Mouse (Mus musculus) liver, embryonic 16.5 days (tissue): Measurements from ENCODE around the gene Rtl5. TPM values are rescaled to one million over a fixed set of nuclear protein-coding genes. Genes with fewer than 3 reads are reported as not detected.

Source experiments
- ATAC-seq: fragments of 200-750 bp; cut with Nextera tagmentation; 2 replicates; pipeline ENCODE4 v1.8.0; 2017; ENCODE audit warnings: low read depth, mild to moderate bottlenecking, moderate number of reproducible peaks, moderate library complexity
- H3K27ac ChIP-seq: fragments of 300-500 bp; sonication (generic); 2 replicates; pipeline ENCODE4 v1.5.1; 2014; ENCODE audit warnings: mild to moderate bottlenecking, low read length
- H3K27me3 ChIP-seq: fragments of 300-500 bp; sonication (generic); 2 replicates; pipeline ENCODE4 v1.6.1; 2014; ENCODE audit warnings: low read depth, low read length, mixed read lengths; ENCODE audit not compliant: control insufficient read depth, insufficient read depth
- H3K36me3 ChIP-seq: fragments of 300-500 bp; sonication (generic); 2 replicates; pipeline ENCODE4 v1.6.1; 2014; ENCODE audit warnings: mild to moderate bottlenecking; ENCODE audit not compliant: control insufficient read depth, insufficient read depth
- H3K4me1 ChIP-seq: fragments of 300-500 bp; sonication (generic); 2 replicates; pipeline ENCODE4 v1.6.1; 2014; ENCODE audit warnings: low read depth, low read length, mixed read lengths; ENCODE audit not compliant: control insufficient read depth
- H3K4me2 ChIP-seq: fragments of 300-500 bp; sonication (generic); 2 replicates; pipeline ENCODE4 v1.6.1; 2014; ENCODE audit warnings: low read depth, low read length, mixed read lengths
- H3K4me3 ChIP-seq: fragments of 300-500 bp; sonication (generic); 2 replicates; pipeline ENCODE4 v1.5.1; 2014; ENCODE audit warnings: low read depth, mild to moderate bottlenecking, low read length
- H3K9ac ChIP-seq: fragments of 300-500 bp; sonication (generic); 2 replicates; pipeline ENCODE4 v1.6.1; 2014; ENCODE audit warnings: low read depth, low read length
- H3K9me3 ChIP-seq: fragments of 300-500 bp; sonication (generic); replicated peaks from 2 replicates; pipeline ENCODE4 v1.6.1; 2016; ENCODE audit warnings: low read length; ENCODE audit not compliant: control insufficient read depth
- WGBS: fragments of 180-500 bp; shearing (Covaris S2); extraction: QIAGEN DNeasy Blood & Tissue Kit; methylation state at CpG from one replicate; pipeline ENCODE4 v1.1.7; 2014; ENCODE audit not compliant: insufficient replicate concordance; 5-methylcytosine and 5-hydroxymethylcytosine counted together
- polyA plus RNA-seq: library from polyadenylated mRNA; unstranded; fragments of >200 nt; fragmentation: Nextera tagmentation; extraction: Ambion mirVana; gene quantifications from 2 replicates; pipeline ENCODE4 v1.2.1, GENCODE M21; 2015

Rtl5 gene
- polyA plus RNA-seq, 1 experiment from 2014 or later: 0.13 TPM

GRCm38 (mm10) chrX:102033566-102033965, 37.5 kb downstream of the Rtl5 start:
- ATAC-seq: no peak
- H3K27me3 ChIP-seq: no peaks in the 10 kb centered on the region

GRCm38 (mm10) chrX:102032431-102032830, 38.7 kb downstream of the Rtl5 start:
- no peaks in the 10 kb centered on the region for H3K36me3 ChIP-seq
- H3K27me3 ChIP-seq: no peaks in the 10 kb centered on the region
- H3K9ac ChIP-seq: no peak overlapping the region
- no peak for ATAC-seq
- H3K9me3 ChIP-seq: no peaks in the 10 kb centered on the region
- H3K27ac ChIP-seq: no peak overlapping the region
- no peak overlapping the region for H3K4me3 ChIP-seq
- no peak overlapping the region for H3K4me2 ChIP-seq
- no peaks in the 10 kb centered on the region; the same call in none of the 2 replicates for H3K4me1 ChIP-seq
- 69% methylated on average over 8 of the region's 8 CpGs for WGBS

More at GRCm38 (mm10) chrX:102033566-102033965, 37.5 kb downstream of the Rtl5 start:
- H3K9ac ChIP-seq: no peak overlapping the region
- H3K4me3 ChIP-seq: no peak overlapping the region
- no peak overlapping the region for H3K27ac ChIP-seq
- no peaks in the 10 kb centered on the region for H3K9me3 ChIP-seq
- 27% methylated on average over 2 of the region's 2 CpGs for WGBS
- H3K36me3 ChIP-seq: no peaks in the 10 kb centered on the region
- H3K4me2 ChIP-seq: no peak overlapping the region
- H3K4me1 ChIP-seq: no peaks in the 10 kb centered on the region; the same call in none of the 2 replicates

GRCm38 (mm10) chrX:102031851-102032250, 39.3 kb downstream of the Rtl5 start:
- 38% methylated on average over 6 of the region's 6 CpGs for WGBS
- Histone ChIP-seq H3K4me2 (no peak overlapping the region), H3K36me3 (no peaks in the 10 kb centered on the region), H3K4me3 (no peak overlapping the region), H3K9me3 (no peaks in the 10 kb centered on the region), H3K4me1 (no peaks in the 10 kb centered on the region; the same call in none of the 2 replicates), H3K27ac (no peak overlapping the region), H3K27me3 (no peaks in the 10 kb centered on the region), H3K9ac (no peak overlapping the region)
- peak; percentile 35; the same call in 1 of the 2 replicates for ATAC-seq

- no peak overlapping the region for H3K4me3 ChIP-seq
Measured at GRCm38 (mm10) chrX:102024976-102025375, 46.1 kb downstream of the Rtl5 start.

GRCm38 (mm10) chrX:102019471-102020240, 51.4 kb downstream of the Rtl5 start:
- Histone ChIP-seq H3K27me3 (no peaks in the 10 kb centered on the region; the same call in 1 of the 2 replicates), H3K27ac (no peak overlapping the region), H3K4me1 (no peaks in the 10 kb centered on the region), H3K9ac (no peak overlapping the region), H3K36me3 (no peaks in the 10 kb centered on the region), H3K4me2 (no peak overlapping the region), H3K4me3 (no peak overlapping the region), H3K9me3 (no peaks in the 10 kb centered on the region)
- ATAC-seq: no peak
- WGBS: 60% methylated on average over 7 of the region's 7 CpGs

More at GRCm38 (mm10) chrX:102024976-102025375, 46.1 kb downstream of the Rtl5 start:
- Histone ChIP-seq H3K9me3 (no peaks in the 10 kb centered on the region), H3K9ac (no peak overlapping the region), H3K27ac (no peak overlapping the region), H3K27me3 (no peaks in the 10 kb centered on the region; the same call in 1 of the 2 replicates), H3K4me1 (no peaks in the 10 kb centered on the region), H3K36me3 (no peaks in the 10 kb centered on the region), H3K4me2 (no peak overlapping the region)
- no peak for ATAC-seq
- WGBS: 29% methylated on average over 3 of the region's 3 CpGs

GRCm38 (mm10) chrX:102018890-102019289, 52.2 kb downstream of the Rtl5 start:
- ATAC-seq: no peak
- Histone ChIP-seq H3K4me2 (no peak overlapping the region), H3K9ac (no peak overlapping the region), H3K27ac (no peak overlapping the region), H3K36me3 (no peaks in the 10 kb centered on the region), H3K9me3 (no peaks in the 10 kb centered on the region), H3K27me3 (no peaks in the 10 kb centered on the region; the same call in 1 of the 2 replicates), H3K4me3 (no peak overlapping the region), H3K4me1 (no peaks in the 10 kb centered on the region)
- 41% methylated on average over 3 of the region's 3 CpGs for WGBS

GRCm38 (mm10) chrX:102017213-102017923, 53.7 kb downstream of the Rtl5 start:
- Histone ChIP-seq H3K9ac (no peak overlapping the region), H3K9me3 (no peaks in the 10 kb centered on the region), H3K4me2 (no peak overlapping the region), H3K27me3 (no peaks in the 10 kb centered on the region; the same call in 1 of the 2 replicates), H3K36me3 (no peaks in the 10 kb centered on the region), H3K27ac (no peak overlapping the region), H3K4me3 (no peak overlapping the region), H3K4me1 (no peaks in the 10 kb centered on the region)
- 0 out of 2 replicates have a peak, but pooled peaks have one; percentile 39 for ATAC-seq
- WGBS: 24% methylated on average over 9 of the region's 9 CpGs
